Mouse (Mus musculus) intestine, postnatal 0 days (tissue): ENCODE measurements around the gene Mitf. TPM values are rescaled to one million over a fixed set of nuclear protein-coding genes. Genes with fewer than 3 reads are reported as not detected.

Experiments
- ATAC-seq: fragments of 200-750 bp; cut with Nextera tagmentation; 2 replicates; pipeline ENCODE4 v1.8.0; 2017; ENCODE audit warnings: mild to moderate bottlenecking, moderate TSS enrichment, moderate library complexity
- H3K27ac ChIP-seq: fragments of 300-500 bp; sonication (generic); 2 replicates; pipeline ENCODE4 v1.5.1; 2014; ENCODE audit warnings: mild to moderate bottlenecking, low read depth, low read length, moderate library complexity
- H3K27me3 ChIP-seq: fragments of 300-500 bp; sonication (generic); replicated peaks from 2 replicates; pipeline ENCODE4 v1.6.1; 2014; ENCODE audit warnings: low read length, mixed read lengths; ENCODE audit not compliant: control insufficient read depth, insufficient read depth
- H3K36me3 ChIP-seq: fragments of 300-500 bp; sonication (generic); 2 replicates; pipeline ENCODE4 v1.6.1; 2014; ENCODE audit warnings: mild to moderate bottlenecking, moderate library complexity; ENCODE audit not compliant: control insufficient read depth, insufficient read depth
- H3K4me1 ChIP-seq: fragments of 300-500 bp; sonication (generic); replicated peaks from 2 replicates; pipeline ENCODE4 v1.6.1; 2014; ENCODE audit warnings: antibody characterized with exemption, low read length, mixed read lengths; ENCODE audit not compliant: control insufficient read depth, insufficient read depth
- H3K4me2 ChIP-seq: fragments of 300-500 bp; sonication (generic); replicated peaks from 2 replicates; pipeline ENCODE4 v1.6.1; 2014; ENCODE audit warnings: low read depth, mild to moderate bottlenecking, moderate library complexity
- H3K4me3 ChIP-seq: fragments of 300-500 bp; sonication (generic); 2 replicates; pipeline ENCODE4 v1.5.1; 2014; ENCODE audit warnings: low read depth, low read length
- H3K9ac ChIP-seq: fragments of 300-500 bp; sonication (generic); 2 replicates; pipeline ENCODE4 v1.6.1; 2014; ENCODE audit warnings: mild to moderate bottlenecking, low read depth, low read length
- H3K9me3 ChIP-seq: fragments of 300-500 bp; sonication (generic); 2 replicates; pipeline ENCODE4 v1.6.1; 2016; ENCODE audit warnings: mixed run types; ENCODE audit not compliant: control insufficient read depth
- CTCF ChIP-seq: sonication (generic); IDR thresholded peaks from 2 replicates; pipeline ENCODE4 v1.5.1; 2016; ENCODE audit warnings: low read depth, mild to moderate bottlenecking, control low read depth, antibody characterized with exemption, moderate library complexity
- WGBS: fragments of 180-500 bp; shearing (Covaris S2); extraction: QIAGEN DNeasy Blood & Tissue Kit; methylation state at CpG from one replicate; pipeline ENCODE4 v1.1.7; 2014; 5-methylcytosine and 5-hydroxymethylcytosine counted together
- polyA plus RNA-seq: library from polyadenylated mRNA; unstranded; fragments of >200 nt; fragmentation: Nextera tagmentation; extraction: Ambion mirVana; gene quantifications from 2 replicates; pipeline ENCODE4 v1.2.1, GENCODE M21; 2015

Gene Mitf
- polyA plus RNA-seq, 1 experiment from 2014 or later, result 0.74 TPM

GRCm38 (mm10) chr6:97828822-97829719, 22.2 kb downstream of the Mitf start:
- Histone ChIP-seq H3K9ac (no peak overlapping the region), H3K4me3 (no peak overlapping the region), H3K9me3 (no peaks in the 10 kb centered on the region), H3K27me3 (no peaks in the 10 kb centered on the region), H3K4me1 (no peaks in the 10 kb centered on the region), H3K4me2 (no peak overlapping the region), H3K27ac (no peak overlapping the region), H3K36me3 (no peaks in the 10 kb centered on the region)
- 58% methylated on average over 13 of the region's 13 CpGs for WGBS
- TF ChIP-seq CTCF, result no peak
- ATAC-seq, result no peak

- no peaks in the 10 kb centered on the region for H3K27me3 ChIP-seq
- H3K27ac ChIP-seq, result no peak overlapping the region
- no peak overlapping the region for H3K4me3 ChIP-seq
- 90% methylated on average over 4 of the region's 4 CpGs for WGBS
- no peak overlapping the region for H3K9ac ChIP-seq
- H3K9me3 ChIP-seq, result no peaks in the 10 kb centered on the region
- H3K4me1 ChIP-seq, result no peaks in the 10 kb centered on the region
- no peak for TF ChIP-seq CTCF
- ATAC-seq, result no peak
- H3K36me3 ChIP-seq, result no peaks in the 10 kb centered on the region
- H3K4me2 ChIP-seq, result no peak overlapping the region
Measured at GRCm38 (mm10) chr6:97832501-97832900, 25.6 kb downstream of the Mitf start.

GRCm38 (mm10) chr6:97836176-97836575, 29.3 kb downstream of the Mitf start:
- no peak overlapping the region for H3K27ac ChIP-seq
- no peak for TF ChIP-seq CTCF
- H3K36me3 ChIP-seq, result no peaks in the 10 kb centered on the region
- H3K4me2 ChIP-seq, result no peak overlapping the region
- ATAC-seq, result no peak
- no peaks in the 10 kb centered on the region for H3K4me1 ChIP-seq
- no peak overlapping the region for H3K9ac ChIP-seq
- H3K9me3 ChIP-seq, result no peaks in the 10 kb centered on the region
- H3K27me3 ChIP-seq, result no peaks in the 10 kb centered on the region
- 64% methylated on average over 7 of the region's 7 CpGs for WGBS
- no peak overlapping the region for H3K4me3 ChIP-seq

GRCm38 (mm10) chr6:97837711-97838110, 30.9 kb downstream of the Mitf start:
- H3K4me1 ChIP-seq, result no peaks in the 10 kb centered on the region
- no peak for ATAC-seq
- no peaks in the 10 kb centered on the region for H3K9me3 ChIP-seq
- no peak for TF ChIP-seq CTCF
- no peaks in the 10 kb centered on the region for H3K27me3 ChIP-seq
- H3K36me3 ChIP-seq, result no peaks in the 10 kb centered on the region
- H3K4me2 ChIP-seq, result no peak overlapping the region
- no peak overlapping the region for H3K9ac ChIP-seq
- H3K27ac ChIP-seq, result no peak overlapping the region
- H3K4me3 ChIP-seq, result no peak overlapping the region

GRCm38 (mm10) chr6:97839568-97839967, 32.7 kb downstream of the Mitf start:
- Histone ChIP-seq H3K36me3 (no peaks in the 10 kb centered on the region), H3K9ac (no peak overlapping the region), H3K27me3 (no peaks in the 10 kb centered on the region), H3K4me1 (no peaks in the 10 kb centered on the region), H3K27ac (no peak overlapping the region), H3K4me3 (no peak overlapping the region), H3K4me2 (no peak overlapping the region), H3K9me3 (no peaks in the 10 kb centered on the region)
- TF ChIP-seq CTCF, result no peak
- ATAC-seq, result no peak

- WGBS, result 71% methylated on average over 3 of the region's 3 CpGs
- no peaks in the 10 kb centered on the region for H3K27me3 ChIP-seq
- no peak for TF ChIP-seq CTCF
Measured at GRCm38 (mm10) chr6:97844112-97844511, 37.3 kb downstream of the Mitf start.

More at GRCm38 (mm10) chr6:97844112-97844511, 37.3 kb downstream of the Mitf start:
- H3K4me1 ChIP-seq, result no peaks in the 10 kb centered on the region
- no peak for ATAC-seq
- no peak overlapping the region for H3K27ac ChIP-seq
- no peaks in the 10 kb centered on the region for H3K9me3 ChIP-seq
- no peak overlapping the region for H3K4me2 ChIP-seq
- H3K36me3 ChIP-seq, result no peaks in the 10 kb centered on the region
- no peak overlapping the region for H3K9ac ChIP-seq
- no peak overlapping the region for H3K4me3 ChIP-seq
